Mouse (Mus musculus) myocyte (in vitro differentiated cells): ENCODE data around the gene Gatad2b. TPM values are rescaled to one million over a fixed set of nuclear protein-coding genes. Genes with fewer than 3 reads are reported as not detected.
A peak's percentile ranks its signal among the peaks of the same experiment; 100 is the strongest.

Experiments used
- H3K27me3 ChIP-seq: one replicate; pipeline ENCODE4 v1.6.1; 2011; ENCODE audit not compliant: control insufficient read depth, insufficient read depth, insufficient read length
- H3K36me3 ChIP-seq: one replicate; pipeline ENCODE4 v1.6.1; 2011; ENCODE audit not compliant: control insufficient read depth, insufficient read depth
- H3K4me2 ChIP-seq: one replicate; pipeline ENCODE4 v1.6.1; 2011; ENCODE audit warnings: low read depth, control low read depth
- H3K4me3 ChIP-seq: one replicate; pipeline ENCODE4 v1.5.1; 2011; ENCODE audit warnings: mild to moderate bottlenecking, control low read depth, moderate library complexity
- H3K79me2 ChIP-seq: one replicate; pipeline ENCODE4 v1.6.1; 2011; ENCODE audit not compliant: control insufficient read depth, insufficient read depth
- H3ac ChIP-seq: one replicate; pipeline ENCODE4 v1.6.1; 2011; ENCODE audit not compliant: control insufficient read depth, insufficient read length
- CEBPB ChIP-seq: IDR thresholded peaks from 2 replicates; pipeline ENCODE4 v1.6.1; 2011; ENCODE audit warnings: mild to moderate bottlenecking, moderate library complexity; ENCODE audit not compliant: poor library complexity, insufficient read depth, severe bottlenecking
- E2F4 ChIP-seq: IDR thresholded peaks from one replicate; pipeline ENCODE4 v1.6.1; 2011; ENCODE audit warnings: mild to moderate bottlenecking, control low read depth, moderate library complexity; ENCODE audit not compliant: insufficient read depth
- MAX ChIP-seq: IDR thresholded peaks from one replicate; pipeline ENCODE4 v1.6.1; 2011; ENCODE audit warnings: low read depth, mild to moderate bottlenecking, control low read depth
- MYOD1 ChIP-seq, 3 experiments: IDR thresholded peaks; one replicate each; pipeline ENCODE4 v1.6.1; 2011; ENCODE audit warnings: control low read depth in 2 of 3, low read depth in 2 of 3, mild to moderate bottlenecking in 2 of 3, moderate library complexity in 1 of 3; ENCODE audit not compliant: insufficient read length in 2 of 3, control insufficient read depth in 1 of 3
- MYOG ChIP-seq, 3 experiments: IDR thresholded peaks; one replicate each; pipeline ENCODE4 v1.6.1; 2011; ENCODE audit warnings: control low read depth in 2 of 3, low read depth in 2 of 3, mild to moderate bottlenecking in 2 of 3; ENCODE audit not compliant: insufficient read length in 2 of 3, control insufficient read depth in 1 of 3, insufficient read depth in 1 of 3
- POLR2A ChIP-seq: IDR thresholded peaks from one replicate; pipeline ENCODE4 v1.6.1; 2011; ENCODE audit warnings: low read depth, mild to moderate bottlenecking, control low read depth, moderate library complexity; ENCODE audit not compliant: insufficient read length
- POLR2AphosphoS2 ChIP-seq: IDR thresholded peaks from one replicate; pipeline ENCODE4 v1.6.1; 2011; ENCODE audit warnings: low read depth, control low read depth; ENCODE audit not compliant: insufficient read length
- REST ChIP-seq: IDR thresholded peaks from one replicate; pipeline ENCODE4 v1.6.1; 2011; ENCODE audit warnings: mild to moderate bottlenecking, control low read depth, moderate library complexity; ENCODE audit not compliant: insufficient read depth, insufficient read length
- SRF ChIP-seq: IDR thresholded peaks from one replicate; pipeline ENCODE4 v1.6.1; 2011; ENCODE audit warnings: low read depth; ENCODE audit not compliant: control insufficient read depth, insufficient read length
- TCF12 ChIP-seq: IDR thresholded peaks from one replicate; pipeline ENCODE4 v1.6.1; 2011; ENCODE audit warnings: mild to moderate bottlenecking, control low read depth; ENCODE audit not compliant: poor library complexity, insufficient read depth, severe bottlenecking
- TCF3 ChIP-seq: IDR thresholded peaks from one replicate; pipeline ENCODE4 v1.6.1; 2011; ENCODE audit warnings: low read depth, control low read depth; ENCODE audit not compliant: insufficient read length
- USF1 ChIP-seq: IDR thresholded peaks from one replicate; pipeline ENCODE4 v1.6.1; 2011; ENCODE audit warnings: low read depth, mild to moderate bottlenecking, control low read depth, moderate library complexity
- polyA plus RNA-seq: library from polyadenylated mRNA; unstranded; fragments of >200 nt; fragmentation: generic; extraction: Trizol; gene quantifications from one replicate; pipeline ENCODE4 v1.2.1, GENCODE M21; 2012; ENCODE audit warnings: missing spikeins

Gatad2b gene
- polyA plus RNA-seq, 1 experiment: 14.7 TPM

DNA sequence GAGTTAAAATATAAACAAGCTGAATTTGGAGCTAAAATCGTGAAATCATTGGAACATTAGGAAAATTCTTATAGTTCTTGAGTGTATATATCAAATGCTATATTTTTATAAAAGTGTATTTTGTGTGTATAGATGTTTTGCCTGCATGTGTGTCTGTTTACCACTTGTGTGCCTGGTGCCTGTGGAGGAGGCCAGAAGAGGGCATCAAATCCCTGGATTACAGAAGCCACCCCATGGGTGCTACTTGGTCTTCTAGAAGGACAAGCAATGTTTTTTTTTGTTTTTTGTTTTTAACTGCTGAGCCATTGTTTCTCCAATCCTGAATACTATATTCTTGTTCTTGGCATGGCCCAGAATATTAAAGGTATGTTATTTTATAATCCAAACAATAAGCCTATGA, 2.4 kb upstream of the Gatad2b start:
- no peaks in the 10 kb centered on the region for H3K36me3 ChIP-seq
- H3K4me2 ChIP-seq: no peak overlapping the region
- H3K4me3 ChIP-seq: no peak overlapping the region
- no peaks in the 10 kb centered on the region for H3K27me3 ChIP-seq
- no peak overlapping the region for H3ac ChIP-seq
- peaks cover 22% of the 10 kb centered on the region for H3K79me2 ChIP-seq
- TF ChIP-seq TCF3: no peak
- TF ChIP-seq TCF12: no peak

DNA sequence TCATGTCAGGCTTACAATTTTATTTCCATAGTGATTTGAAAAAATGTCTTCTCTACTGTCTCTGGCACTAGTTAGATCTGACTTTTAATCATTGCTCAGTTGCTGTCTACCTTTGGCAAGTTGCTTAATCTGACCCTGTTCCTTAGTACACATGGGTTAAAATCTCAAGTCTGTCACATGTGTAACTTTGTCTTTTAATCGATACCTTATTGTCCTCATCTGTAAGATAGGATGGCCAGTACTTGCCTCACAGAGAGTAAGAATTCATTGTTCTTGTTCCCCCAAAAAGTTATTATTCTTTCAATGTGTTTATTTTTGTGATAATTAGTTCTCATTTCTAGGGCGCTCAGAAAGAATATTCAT, 1.0 kb upstream of the Gatad2b start:
- no peaks in the 10 kb centered on the region for H3K27me3 ChIP-seq
- H3K4me3 ChIP-seq: peak overlapping the region; percentile 90
- TF ChIP-seq MYOD1 (IDR thresholded peaks at IDR 0.05; ENCODE audit: control insufficient read depth in 1 of 3, insufficient read length in 2 of 3, low read depth in 2 of 3) (no peak), E2F4 (no peak), MAX (no peak), TCF3 (no peak), CEBPB (no peak), REST (no peak), POLR2A (no peak), TCF12 (no peak), USF1 (no peak), SRF (no peak), POLR2AphosphoS2 (no peak), MYOG (IDR thresholded peaks at IDR 0.05; ENCODE audit: control insufficient read depth in 1 of 3, insufficient read depth in 1 of 3, insufficient read length in 2 of 3, low read depth in 2 of 3) (no peak)
- H3K79me2 ChIP-seq: peaks cover 35% of the 10 kb centered on the region
- peak overlapping the region; percentile 93 for H3K4me2 ChIP-seq
- H3ac ChIP-seq: no peak overlapping the region
- no peaks in the 10 kb centered on the region for H3K36me3 ChIP-seq

- Histone ChIP-seq H3K27me3 (no peaks in the 10 kb centered on the region), H3K4me2 (peak overlapping the region; percentile 89), H3ac (peak overlapping the region; percentile 77), H3K79me2 (peaks cover 51% of the 10 kb centered on the region), H3K4me3 (peak overlapping the region; percentile 90), H3K36me3 (no peaks in the 10 kb centered on the region)
- TF ChIP-seq POLR2A: peak; percentile 24
- no peak for TF ChIP-seq CEBPB
These were observed 530 bp downstream of the Gatad2b start for GRCm38 (mm10) chr3:90293352-90294063.

- TF ChIP-seq MAX (no peak), SRF (no peak), CEBPB (no peak), TCF12 (no peak), REST (no peak), POLR2AphosphoS2 (no peak), MYOG (IDR thresholded peaks at IDR 0.05; ENCODE audit: control insufficient read depth in 1 of 3, insufficient read depth in 1 of 3, insufficient read length in 2 of 3, low read depth in 2 of 3) (no peak), TCF3 (no peak), E2F4 (no peak), POLR2A (no peak), USF1 (no peak), MYOD1 (IDR thresholded peaks at IDR 0.05; ENCODE audit: control insufficient read depth in 1 of 3, insufficient read length in 2 of 3, low read depth in 2 of 3) (no peak)
- Histone ChIP-seq H3K27me3 (no peaks in the 10 kb centered on the region), H3ac (peak overlapping the region; percentile 77), H3K4me2 (peak overlapping the region; percentile 89), H3K79me2 (peaks cover 56% of the 10 kb centered on the region), H3K4me3 (peak overlapping the region; percentile 90), H3K36me3 (no peaks in the 10 kb centered on the region)
These were observed 1.1 kb downstream of the Gatad2b start for GRCm38 (mm10) chr3:90294064-90294440.

- Histone ChIP-seq H3ac (peak overlapping the region; percentile 77), H3K4me3 (peak overlapping the region; percentile 90), H3K36me3 (no peaks in the 10 kb centered on the region), H3K4me2 (peak overlapping the region; percentile 89), H3K27me3 (no peaks in the 10 kb centered on the region), H3K79me2 (peaks cover 62% of the 10 kb centered on the region)
- no peak for TF ChIP-seq MYOD1 (IDR thresholded peaks at IDR 0.05; ENCODE audit: control insufficient read depth in 1 of 3, insufficient read length in 2 of 3, low read depth in 2 of 3)
- no peak for TF ChIP-seq CEBPB
- no peak for TF ChIP-seq MYOG (IDR thresholded peaks at IDR 0.05; ENCODE audit: control insufficient read depth in 1 of 3, insufficient read depth in 1 of 3, insufficient read length in 2 of 3, low read depth in 2 of 3)
- no peak for TF ChIP-seq POLR2AphosphoS2
- no peak for TF ChIP-seq MAX
- no peak for TF ChIP-seq TCF12
- TF ChIP-seq POLR2A: no peak
- TF ChIP-seq TCF3: no peak
- no peak for TF ChIP-seq E2F4
- no peak for TF ChIP-seq SRF
- no peak for TF ChIP-seq REST
- no peak for TF ChIP-seq USF1
These were observed 1.7 kb downstream of the Gatad2b start for GRCm38 (mm10) chr3:90294651-90295050.
